Mouse (Mus musculus) neural tube, embryonic 14.5 days (tissue): ENCODE results near the gene Krt34. TPM values are rescaled to one million over a fixed set of nuclear protein-coding genes. Genes with fewer than 3 reads are reported as not detected.

Source experiments
- ATAC-seq: fragments of 200-750 bp; cut with Nextera tagmentation; 2 replicates; pipeline ENCODE4 v1.8.0; 2017; ENCODE audit warnings: low read depth, mild to moderate bottlenecking, moderate TSS enrichment, moderate library complexity
- H3K27ac ChIP-seq: fragments of 300-500 bp; sonication (generic); 2 replicates; pipeline ENCODE4 v1.5.1; 2014; ENCODE audit warnings: low read depth, mild to moderate bottlenecking, control low read depth, low read length, moderate library complexity, mixed read lengths
- H3K27me3 ChIP-seq: fragments of 300-500 bp; sonication (generic); 2 replicates; pipeline ENCODE4 v1.6.1; 2014; ENCODE audit warnings: low read length; ENCODE audit not compliant: control insufficient read depth, insufficient read depth
- H3K36me3 ChIP-seq: fragments of 300-500 bp; sonication (generic); 2 replicates; pipeline ENCODE4 v1.6.1; 2014; ENCODE audit warnings: low read length, mixed read lengths; ENCODE audit not compliant: control insufficient read depth, insufficient read depth
- H3K4me1 ChIP-seq: fragments of 300-500 bp; sonication (generic); 2 replicates; pipeline ENCODE4 v1.6.1; 2014; ENCODE audit warnings: low read length; ENCODE audit not compliant: control insufficient read depth, insufficient read depth
- H3K4me2 ChIP-seq: fragments of 300-500 bp; sonication (generic); 2 replicates; pipeline ENCODE4 v1.6.1; 2014; ENCODE audit warnings: mild to moderate bottlenecking, low read depth, low read length, control low read depth
- H3K4me3 ChIP-seq: fragments of 300-500 bp; sonication (generic); 2 replicates; pipeline ENCODE4 v1.5.1; 2014; ENCODE audit warnings: low read depth, low read length, control low read depth, mixed read lengths
- H3K9ac ChIP-seq: fragments of 300-500 bp; sonication (generic); replicated peaks from 2 replicates; pipeline ENCODE4 v1.6.1; 2014; ENCODE audit warnings: low read depth, mild to moderate bottlenecking, control low read depth, low read length, mixed read lengths
- H3K9me3 ChIP-seq: fragments of 300-500 bp; sonication (generic); 2 replicates; pipeline ENCODE4 v1.6.1; 2016; ENCODE audit warnings: low read length; ENCODE audit not compliant: control insufficient read depth
- WGBS: fragments of 180-500 bp; shearing (Covaris S2); extraction: QIAGEN DNeasy Blood & Tissue Kit; methylation state at CpG from one replicate; pipeline ENCODE4 v1.1.7; 2014; 5-methylcytosine and 5-hydroxymethylcytosine counted together
- polyA plus RNA-seq: library from polyadenylated mRNA; unstranded; fragments of >200 nt; fragmentation: Nextera tagmentation; extraction: Ambion mirVana; gene quantifications from 2 replicates; pipeline ENCODE4 v1.2.1, GENCODE M21; 2014

The Krt34 gene
- polyA plus RNA-seq, 1 experiment from 2014 or later, result not detected

GRCm38 (mm10) chr11:100050451-100050850, 9.1 kb upstream of the Krt34 start, which contains the start of gene Krt31:
TSS of gene Krt31 (minus strand) at chr11:100050551.
- H3K9ac ChIP-seq, result no peak within 1 kb of the TSS
- H3K4me1 ChIP-seq, result no peaks in the 10 kb centered on the region
- no peak within 1 kb of the TSS for H3K27ac ChIP-seq
- H3K36me3 ChIP-seq, result no peaks in the 10 kb centered on the region
- no peak within 1 kb of the TSS for H3K4me3 ChIP-seq
- H3K4me2 ChIP-seq, result no peak within 1 kb of the TSS
- no peaks in the 10 kb centered on the region for H3K9me3 ChIP-seq
- no peaks in the 10 kb centered on the region for H3K27me3 ChIP-seq
- ATAC-seq, result no peak
- 93% methylated on average over 3 of the region's 3 CpGs for WGBS

- Histone ChIP-seq H3K9ac (no peak overlapping the region), H3K9me3 (no peaks in the 10 kb centered on the region), H3K4me1 (no peaks in the 10 kb centered on the region), H3K4me2 (no peak overlapping the region), H3K27me3 (no peaks in the 10 kb centered on the region), H3K4me3 (no peak overlapping the region), H3K27ac (no peak overlapping the region), H3K36me3 (no peaks in the 10 kb centered on the region)
- 95% methylated on average over 2 of the region's 2 CpGs for WGBS
- ATAC-seq, result no peak
Measured at GRCm38 (mm10) chr11:100047193-100047592, 5.8 kb upstream of the Krt34 start.

- Histone ChIP-seq H3K27ac (no peak overlapping the region), H3K9me3 (no peaks in the 10 kb centered on the region), H3K36me3 (no peaks in the 10 kb centered on the region), H3K4me3 (no peak overlapping the region), H3K9ac (no peak overlapping the region), H3K4me1 (no peaks in the 10 kb centered on the region), H3K4me2 (no peak overlapping the region), H3K27me3 (no peaks in the 10 kb centered on the region)
- WGBS, result 81% methylated on average over 6 of the region's 6 CpGs
- no peak for ATAC-seq
Measured at GRCm38 (mm10) chr11:100046303-100046866, 5.0 kb upstream of the Krt34 start.

GRCm38 (mm10) chr11:100029768-100030167, 11.6 kb downstream of the Krt34 start, which contains the start of gene Krt33b:
TSS of gene Krt33b (minus strand) at chr11:100029868.
- no peak within 1 kb of the TSS for H3K4me2 ChIP-seq
- H3K4me3 ChIP-seq, result no peak within 1 kb of the TSS
- H3K9me3 ChIP-seq, result no peaks in the 10 kb centered on the region
- no peak within 1 kb of the TSS for H3K9ac ChIP-seq
- no peak within 1 kb of the TSS for H3K27ac ChIP-seq
- no peaks in the 10 kb centered on the region for H3K27me3 ChIP-seq
- 87% methylated on average over 6 of the region's 6 CpGs for WGBS
- H3K4me1 ChIP-seq, result no peaks in the 10 kb centered on the region
- ATAC-seq, result no peak
- H3K36me3 ChIP-seq, result no peaks in the 10 kb centered on the region

- ATAC-seq, result no peak
- no peaks in the 10 kb centered on the region for H3K36me3 ChIP-seq
- no peaks in the 10 kb centered on the region for H3K27me3 ChIP-seq
- no peak overlapping the region for H3K4me2 ChIP-seq
- H3K9me3 ChIP-seq, result no peaks in the 10 kb centered on the region
- H3K4me1 ChIP-seq, result no peaks in the 10 kb centered on the region
- no peak overlapping the region for H3K4me3 ChIP-seq
- H3K9ac ChIP-seq, result no peak overlapping the region
- WGBS, result 83% methylated on average over 5 of the region's 5 CpGs
- no peak overlapping the region for H3K27ac ChIP-seq
Measured at GRCm38 (mm10) chr11:100021438-100021837, 19.9 kb downstream of the Krt34 start.

- Histone ChIP-seq H3K36me3 (no peaks in the 10 kb centered on the region), H3K9ac (no peak overlapping the region), H3K4me2 (no peak overlapping the region), H3K27me3 (no peaks in the 10 kb centered on the region), H3K9me3 (no peaks in the 10 kb centered on the region), H3K4me3 (no peak overlapping the region), H3K27ac (no peak overlapping the region), H3K4me1 (no peaks in the 10 kb centered on the region)
- no peak for ATAC-seq
- 94% methylated on average over 1 of the region's 1 CpGs for WGBS
Measured at GRCm38 (mm10) chr11:100019466-100019865, 21.9 kb downstream of the Krt34 start.

- Histone ChIP-seq H3K9ac (no peak within 1 kb of the TSS), H3K9me3 (no peaks in the 10 kb centered on the region), H3K4me2 (no peak within 1 kb of the TSS), H3K36me3 (no peaks in the 10 kb centered on the region), H3K27ac (no peak within 1 kb of the TSS), H3K4me1 (no peaks in the 10 kb centered on the region), H3K27me3 (no peaks in the 10 kb centered on the region), H3K4me3 (no peak within 1 kb of the TSS)
- ATAC-seq, result no peak
- WGBS, result 81% methylated on average over 4 of the region's 4 CpGs
Measured at GRCm38 (mm10) chr11:100016112-100016511, 25.2 kb downstream of the Krt34 start, which contains the start of gene Krt33a. TSS of gene Krt33a (minus strand) at chr11:100016212.

GRCm38 (mm10) chr11:100013691-100014171, 27.6 kb downstream of the Krt34 start:
- Histone ChIP-seq H3K9ac (no peak overlapping the region), H3K4me1 (no peaks in the 10 kb centered on the region), H3K27me3 (no peaks in the 10 kb centered on the region), H3K27ac (no peak overlapping the region), H3K4me3 (no peak overlapping the region), H3K4me2 (no peak overlapping the region), H3K9me3 (no peaks in the 10 kb centered on the region), H3K36me3 (no peaks in the 10 kb centered on the region)
- ATAC-seq, result no peak
- 86% methylated on average over 4 of the region's 4 CpGs for WGBS

GRCm38 (mm10) chr11:100010682-100011081, 30.7 kb downstream of the Krt34 start:
- no peak overlapping the region for H3K4me2 ChIP-seq
- H3K36me3 ChIP-seq, result no peaks in the 10 kb centered on the region
- H3K4me1 ChIP-seq, result no peaks in the 10 kb centered on the region
- no peak overlapping the region for H3K27ac ChIP-seq
- ATAC-seq, result no peak
- H3K9ac ChIP-seq, result no peak overlapping the region
- H3K4me3 ChIP-seq, result no peak overlapping the region
- 85% methylated on average over 5 of the region's 5 CpGs for WGBS
- no peaks in the 10 kb centered on the region for H3K27me3 ChIP-seq
- no peaks in the 10 kb centered on the region for H3K9me3 ChIP-seq
